Mouse (Mus musculus) heart, adult 2 months (tissue): ENCODE measurements around the gene Banf2. TPM values are rescaled to one million over a fixed set of nuclear protein-coding genes. Genes with fewer than 3 reads are reported as not detected.
A peak's percentile ranks its signal among the peaks of the same experiment; 100 is the strongest.

Experiments used
- DNase-seq, 2 experiments: peaks; one replicate each; pipeline ENCODE4 v3.0.0; 2021
- H3K27ac ChIP-seq: fragments of 200-600 bp; 2 replicates; pipeline ENCODE4 v1.8.1; 2022
- H3K27me3 ChIP-seq: fragments of 200-500 bp; 2 replicates; pipeline ENCODE4 v1.6.1; 2012; ENCODE audit warnings: mild to moderate bottlenecking, low read length, inconsistent platforms, mixed read lengths; ENCODE audit not compliant: control insufficient read depth, insufficient read depth
- H3K36me3 ChIP-seq: fragments of 200-500 bp; 2 replicates; pipeline ENCODE4 v1.6.1; 2012; ENCODE audit warnings: low read length, inconsistent platforms; ENCODE audit not compliant: control insufficient read depth, insufficient read depth
- H3K4me1 ChIP-seq: fragments of 200-500 bp; 2 replicates; pipeline ENCODE4 v1.6.1; 2011; ENCODE audit warnings: low read length; ENCODE audit not compliant: control insufficient read depth, insufficient read depth
- H3K4me3 ChIP-seq: fragments of 200-600 bp; 2 replicates; pipeline ENCODE4 v1.8.1; 2022
- H3K79me2 ChIP-seq: fragments of 200-500 bp; replicated peaks from 2 replicates; pipeline ENCODE4 v1.6.1; 2012; ENCODE audit warnings: mild to moderate bottlenecking, inconsistent platforms, low read length, moderate library complexity, mixed read lengths; ENCODE audit not compliant: control insufficient read depth, insufficient read depth
- H3K9ac ChIP-seq: fragments of 200-500 bp; 2 replicates; pipeline ENCODE4 v1.6.1; 2012; ENCODE audit warnings: low read depth, mild to moderate bottlenecking, control low read depth, inconsistent platforms, low read length, mixed read lengths
- CTCF ChIP-seq: fragments of 200-600 bp; IDR thresholded peaks from 2 replicates; pipeline ENCODE4 v1.8.1; 2022; ENCODE audit warnings: antibody characterized with exemption, mild to moderate bottlenecking, moderate library complexity
- EP300 ChIP-seq: fragments of 200-500 bp; IDR thresholded peaks from 2 replicates; pipeline ENCODE4 v1.6.1; 2011; ENCODE audit warnings: low read depth, low read length, control low read depth; ENCODE audit not compliant: insufficient read depth
- POLR2A ChIP-seq: fragments of 200-500 bp; IDR thresholded peaks from 2 replicates; pipeline ENCODE4 v1.6.1; 2011; ENCODE audit warnings: mild to moderate bottlenecking, low read depth, low read length, control low read depth; ENCODE audit not compliant: insufficient read depth
- WGBS: fragments of 180-500 bp; shearing (Covaris S2); methylation state at CpG from one replicate; pipeline ENCODE4 v1.1.7; 2018; 5-methylcytosine and 5-hydroxymethylcytosine counted together
- intact Hi-C: fragments of 180-260 bp; cut with DNase I; formaldehyde crosslinking; loops from one replicate; pipeline ENCODE4 v1.15.1; 2025
- polyA plus RNA-seq: library from polyadenylated mRNA; depleted of rRNA; stranded (reverse); fragments of >200 nt; gene quantifications from 2 replicates; pipeline ENCODE4 v1.2.3, GENCODE M21; 2012
- total RNA-seq, 2 experiments: library from RNA; stranded (reverse); gene quantifications; 2 replicates each; pipeline ENCODE4 v1.2.3; 2021

Gene Banf2
- total and polyA plus RNA-seq, 3 experiments = not detected

DNA sequence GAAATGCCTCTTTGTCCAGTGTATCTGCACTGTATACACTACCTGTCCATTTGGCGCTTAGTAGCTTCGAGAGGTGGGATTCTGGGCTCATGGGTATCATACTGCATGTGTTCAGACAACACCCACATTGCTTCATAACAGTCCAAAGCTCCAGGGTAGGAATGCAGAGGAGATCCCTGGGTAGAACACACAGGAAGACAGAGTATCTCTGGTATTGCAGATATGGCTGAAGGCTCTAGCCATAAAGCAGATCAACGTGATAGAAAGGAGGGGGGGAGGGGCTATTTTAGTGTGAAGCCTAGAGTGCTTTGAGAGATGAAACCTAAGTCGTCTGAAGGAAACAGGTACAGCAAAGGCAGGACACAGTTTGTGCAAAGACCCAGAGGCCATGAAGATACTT, 6.4 kb upstream of the Banf2 start:
- TF ChIP-seq CTCF = no peak
- TF ChIP-seq EP300 = no peak
- no peak for TF ChIP-seq POLR2A
- Histone ChIP-seq H3K4me3 (no peak overlapping the region), H3K4me1 (no peaks in the 10 kb centered on the region), H3K27ac (no peak overlapping the region), H3K79me2 (no peaks in the 10 kb centered on the region), H3K9ac (no peak overlapping the region), H3K27me3 (no peaks in the 10 kb centered on the region), H3K36me3 (no peaks in the 10 kb centered on the region)
- intact Hi-C loops = no loop called here
- 62% methylated on average over 4 of the region's 4 CpGs for WGBS
- no peak for DNase-seq

DNA sequence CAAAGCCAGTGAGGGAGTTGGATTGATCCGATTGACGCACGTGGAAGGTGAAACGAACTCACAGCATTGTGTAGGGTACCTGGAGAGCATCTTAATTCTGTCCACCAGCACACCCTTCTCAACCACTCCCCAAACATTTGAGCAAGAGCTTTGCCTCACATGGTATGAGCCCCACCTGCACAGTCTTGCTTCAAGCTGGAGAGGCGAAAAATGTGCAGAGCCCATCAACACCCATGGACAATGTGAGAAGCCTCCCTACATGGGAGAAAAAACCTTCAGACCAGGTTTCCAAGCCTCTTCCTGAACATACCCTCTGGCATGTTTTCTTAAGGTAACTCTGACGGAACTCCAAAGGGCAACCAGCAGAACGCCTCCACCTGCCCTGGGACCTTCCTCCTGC, 2.1 kb upstream of the Banf2 start:
- WGBS = 87% methylated on average over 7 of the region's 7 CpGs
- TF ChIP-seq EP300 (no peak), CTCF (no peak), POLR2A (no peak)
- Histone ChIP-seq H3K27me3 (no peaks in the 10 kb centered on the region), H3K36me3 (no peaks in the 10 kb centered on the region), H3K79me2 (no peaks in the 10 kb centered on the region), H3K4me1 (no peaks in the 10 kb centered on the region), H3K27ac (no peak overlapping the region), H3K9ac (no peak overlapping the region), H3K4me3 (no peak overlapping the region)
- DNase-seq = no peak
- intact Hi-C loops = no loop called here

DNA sequence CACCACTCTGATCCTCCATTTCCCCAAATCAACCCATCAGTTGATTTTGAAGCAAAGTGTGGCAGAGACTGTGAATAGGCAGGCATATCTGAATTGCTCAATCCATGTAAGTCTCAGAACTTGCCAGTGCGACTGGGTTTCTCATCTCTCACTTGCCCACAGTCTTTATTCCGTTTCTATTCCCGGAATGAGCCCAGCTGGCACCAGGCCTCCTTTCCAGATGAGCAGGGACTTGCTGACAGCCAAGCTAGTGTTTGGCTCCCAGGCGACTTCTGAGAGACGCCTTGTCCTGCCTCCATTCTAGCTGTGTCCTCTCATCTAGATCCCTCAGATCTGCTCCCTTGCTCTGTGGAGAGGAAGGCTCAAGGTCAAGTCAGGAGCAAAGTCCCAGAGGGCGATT, 11.9 kb downstream of the Banf2 start:
- intact Hi-C loops = no loop called here
- Histone ChIP-seq H3K27ac (peak overlapping the region; percentile 43), H3K4me1 (peaks cover 3% of the 10 kb centered on the region), H3K27me3 (no peaks in the 10 kb centered on the region), H3K79me2 (no peaks in the 10 kb centered on the region), H3K4me3 (no peak overlapping the region), H3K36me3 (no peaks in the 10 kb centered on the region), H3K9ac (no peak overlapping the region)
- WGBS = 56% methylated on average over 6 of the region's 6 CpGs
- TF ChIP-seq CTCF (no peak), EP300 (no peak), POLR2A (no peak)
- DNase-seq = peak; percentile 61 to 74

DNA sequence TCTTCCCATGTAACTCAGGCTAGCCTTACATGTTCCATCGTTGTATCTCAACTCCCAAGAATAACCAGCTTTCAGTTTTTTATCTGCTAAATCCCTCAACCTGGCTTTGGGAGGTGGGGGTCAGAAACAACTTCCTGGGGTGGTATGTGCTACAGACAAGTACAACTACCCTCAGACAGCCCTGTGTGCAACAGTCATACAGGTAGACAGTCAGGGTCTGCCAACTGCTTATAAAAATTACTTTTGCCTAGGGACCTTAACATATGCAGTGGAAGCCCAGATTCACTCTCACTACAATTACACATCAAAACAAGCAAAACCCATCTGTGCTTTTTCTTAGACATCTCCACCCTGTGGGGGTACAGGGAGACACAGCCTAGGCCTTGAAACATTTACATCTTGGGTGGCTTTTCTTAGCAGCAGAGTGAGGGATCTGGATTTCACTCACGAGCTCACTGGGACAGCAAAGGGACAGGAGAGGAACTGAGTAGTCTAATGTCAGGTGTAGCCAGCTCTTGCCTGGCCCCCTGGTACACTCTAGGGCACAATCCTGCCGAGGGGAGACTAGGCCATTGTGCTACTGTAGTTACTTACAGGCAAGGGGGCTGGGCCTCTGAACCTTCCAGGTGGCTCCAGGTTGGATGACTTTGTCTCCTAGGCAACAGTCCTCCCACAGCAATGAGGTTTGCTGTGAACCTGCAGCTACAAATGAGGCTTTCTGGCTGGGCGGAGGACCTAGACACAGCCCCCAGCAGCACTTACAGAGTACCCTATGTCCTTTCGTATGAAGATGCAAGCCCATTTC, 13.1 kb downstream of the Banf2 start:
- Histone ChIP-seq H3K27ac (no peak overlapping the region), H3K79me2 (no peaks in the 10 kb centered on the region), H3K9ac (no peak overlapping the region), H3K4me1 (peaks cover 3% of the 10 kb centered on the region), H3K36me3 (no peaks in the 10 kb centered on the region), H3K4me3 (no peak overlapping the region), H3K27me3 (no peaks in the 10 kb centered on the region)
- intact Hi-C loops = no loop called here
- DNase-seq = no peak
- TF ChIP-seq CTCF = no peak
- no peak for TF ChIP-seq EP300
- TF ChIP-seq POLR2A = no peak
- WGBS = 87% methylated on average over 5 of the region's 5 CpGs

DNA sequence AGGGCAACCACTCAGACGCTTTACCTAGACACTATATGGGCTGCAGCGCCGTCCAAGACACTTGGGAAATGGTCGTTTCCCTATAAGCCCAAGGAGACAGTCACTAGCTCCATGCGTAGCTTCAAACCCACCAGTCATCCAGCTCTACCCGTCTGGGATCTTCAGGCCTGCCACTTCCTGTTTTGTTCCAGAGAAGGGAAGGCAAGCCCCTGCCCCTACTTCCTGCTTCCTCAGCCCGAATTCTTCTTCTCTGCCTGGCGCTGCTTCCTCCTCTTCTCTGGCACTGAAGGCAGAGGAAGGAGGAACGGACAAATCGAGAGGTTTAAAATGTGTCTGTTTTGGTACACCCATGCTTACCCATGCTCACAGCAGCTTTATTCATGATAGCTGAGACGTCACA, 14.1 kb downstream of the Banf2 start:
- Histone ChIP-seq H3K9ac (no peak overlapping the region), H3K4me3 (no peak overlapping the region), H3K4me1 (peaks cover 3% of the 10 kb centered on the region), H3K36me3 (no peaks in the 10 kb centered on the region), H3K27ac (no peak overlapping the region), H3K27me3 (no peaks in the 10 kb centered on the region), H3K79me2 (no peaks in the 10 kb centered on the region)
- peak in 1 of 2 experiments; percentile 20 for DNase-seq
- intact Hi-C loops = no loop called here
- no peak for TF ChIP-seq EP300
- no peak for TF ChIP-seq CTCF
- no peak for TF ChIP-seq POLR2A
- WGBS = 51% methylated on average over 11 of the region's 11 CpGs

DNA sequence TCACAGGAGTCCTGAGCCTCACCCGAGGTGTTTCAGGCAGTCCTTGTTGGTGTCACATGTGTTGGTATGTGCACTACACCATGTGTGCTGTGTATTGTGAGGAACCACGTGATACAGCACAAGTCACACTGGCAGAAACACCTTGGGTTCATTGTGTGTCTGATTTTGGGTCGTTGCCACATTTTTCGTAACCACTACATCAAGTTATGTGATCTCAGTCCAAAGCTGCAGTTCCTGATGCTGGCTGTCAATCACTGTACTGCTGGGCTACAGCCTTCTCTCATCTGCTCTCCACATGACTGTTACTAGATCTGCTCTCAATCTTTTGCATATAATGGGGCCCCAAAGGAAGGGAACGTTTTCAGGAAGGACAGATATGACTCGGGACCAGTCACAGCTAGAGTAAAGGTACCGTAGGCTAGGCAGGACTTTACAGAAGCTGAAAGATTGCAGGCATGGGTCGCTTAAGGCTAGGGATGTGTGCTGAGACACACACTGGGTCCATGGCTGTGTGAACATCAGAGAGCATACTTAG, 17.4 kb downstream of the Banf2 start:
- no peaks in the 10 kb centered on the region for H3K36me3 ChIP-seq
- H3K27me3 ChIP-seq = no peaks in the 10 kb centered on the region
- no peak for DNase-seq
- no peak overlapping the region for H3K27ac ChIP-seq
- H3K4me1 ChIP-seq = peaks cover 5% of the 10 kb centered on the region
- no peak for TF ChIP-seq EP300
- no peak for TF ChIP-seq POLR2A
- no peak for TF ChIP-seq CTCF
- intact Hi-C loops = no loop called here
- H3K9ac ChIP-seq = no peak overlapping the region
- H3K4me3 ChIP-seq = no peak overlapping the region
- H3K79me2 ChIP-seq = no peaks in the 10 kb centered on the region
- WGBS = 65% methylated on average over 8 of the region's 8 CpGs
